Mouse (Mus musculus) ES-Bruce4 (cell line): ENCODE measurements around the gene Gnai3.

Experiments
- EP300 ChIP-seq: IDR thresholded peaks from 2 replicates; pipeline ENCODE4 v1.6.1; 2011; ENCODE audit warnings: low read depth, low read length; ENCODE audit not compliant: insufficient read depth
- POLR2A ChIP-seq: IDR thresholded peaks from one replicate; pipeline ENCODE4 v1.8.1; 2011; ENCODE audit warnings: low read length; ENCODE audit not compliant: insufficient read depth

DNA sequence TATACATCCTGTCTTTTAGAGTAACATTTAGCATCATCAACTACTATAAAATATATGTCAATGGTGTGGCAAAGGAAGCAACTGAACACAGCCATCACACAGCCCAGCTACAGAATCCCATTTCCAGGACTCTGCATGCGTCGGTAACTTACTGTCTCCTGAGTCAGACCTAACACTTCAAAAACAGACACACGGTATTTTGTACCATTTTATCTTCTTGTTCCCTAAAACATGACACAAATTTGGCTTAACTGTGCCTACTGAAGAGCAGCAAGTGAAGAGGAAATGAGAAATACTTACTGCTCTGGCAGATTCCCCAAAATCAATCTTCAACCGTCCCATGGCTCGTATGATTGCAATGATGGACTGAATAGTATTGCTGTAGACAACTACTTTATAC lies 22.7 kb downstream of the Gnai3 start:
- no peak for TF ChIP-seq EP300
- TF ChIP-seq POLR2A: no peak
